Mouse (Mus musculus): Measurements from ENCODE around the gene Gls. TPM values are rescaled to one million over a fixed set of nuclear protein-coding genes. Genes with fewer than 3 reads are reported as not detected.

Gene Gls
- total and polyA plus RNA-seq, 2 experiments from 2014 or later: 25.7 to 152 TPM

- H3K4me1 ChIP-seq (ENCODE audit: insufficient read depth, low read length): no peaks in the 10 kb centered on the region
- H3K27me3 ChIP-seq (ENCODE audit: insufficient read depth, low read length): no peaks in the 10 kb centered on the region
- 81% methylated on average over 17 of the region's 17 CpGs for WGBS
- H3K27ac ChIP-seq: no peak overlapping the region
- DNase-seq (ENCODE audit: low spot score) (no peak), ATAC-seq (no peak)
- no peak overlapping the region for H3K4me3 ChIP-seq (ENCODE audit: low read length)
- peaks cover 12% of the 10 kb centered on the region; the same call in 1 of the 2 replicates for H3K36me3 ChIP-seq (ENCODE audit: insufficient read depth, low read length)
- H3K9ac ChIP-seq (replicated peaks; ENCODE audit: low read length): no peak overlapping the region
- TF ChIP-seq CTCF (IDR thresholded peaks at IDR 0.05; ENCODE audit: low read depth): no peak
- no peak overlapping the region for H3K4me2 ChIP-seq (ENCODE audit: low read depth, low read length)
- H3K9me3 ChIP-seq (ENCODE audit: low read length): no peaks in the 10 kb centered on the region
Measured at GRCm38 (mm10) chr1:52158490-52159381, 74.3 kb downstream of the Gls start.

GRCm38 (mm10) chr1:52158040-52158439, 75.0 kb downstream of the Gls start:
- no peak for TF ChIP-seq CTCF (IDR thresholded peaks at IDR 0.05; ENCODE audit: low read depth)
- Histone ChIP-seq H3K27ac (no peak overlapping the region), H3K4me2 (ENCODE audit: low read depth, low read length) (no peak overlapping the region), H3K36me3 (ENCODE audit: insufficient read depth, low read length) (peaks cover 12% of the 10 kb centered on the region; the same call in 1 of the 2 replicates), H3K27me3 (ENCODE audit: insufficient read depth, low read length) (no peaks in the 10 kb centered on the region), H3K9ac (replicated peaks; ENCODE audit: low read length) (no peak overlapping the region), H3K9me3 (ENCODE audit: low read length) (no peaks in the 10 kb centered on the region), H3K4me1 (ENCODE audit: insufficient read depth, low read length) (no peaks in the 10 kb centered on the region), H3K4me3 (ENCODE audit: low read length) (no peak overlapping the region)
- no peak for ATAC-seq
- WGBS: 95% methylated on average over 2 of the region's 2 CpGs
- no peak for DNase-seq (ENCODE audit: low spot score)

GRCm38 (mm10) chr1:52156351-52156750, 76.7 kb downstream of the Gls start:
- Histone ChIP-seq H3K4me2 (ENCODE audit: low read depth, low read length) (no peak overlapping the region), H3K36me3 (ENCODE audit: insufficient read depth, low read length) (peaks cover 12% of the 10 kb centered on the region; the same call in 1 of the 2 replicates), H3K9ac (replicated peaks; ENCODE audit: low read length) (no peak overlapping the region), H3K9me3 (ENCODE audit: low read length) (no peaks in the 10 kb centered on the region), H3K27ac (no peak overlapping the region), H3K4me3 (ENCODE audit: low read length) (no peak overlapping the region), H3K27me3 (ENCODE audit: insufficient read depth, low read length) (no peaks in the 10 kb centered on the region), H3K4me1 (ENCODE audit: insufficient read depth, low read length) (no peaks in the 10 kb centered on the region)
- 84% methylated on average over 10 of the region's 10 CpGs for WGBS
- DNase-seq (ENCODE audit: low spot score) (no peak), ATAC-seq (no peak)
- no peak for TF ChIP-seq CTCF (IDR thresholded peaks at IDR 0.05; ENCODE audit: low read depth)

- no peak overlapping the region for H3K27ac ChIP-seq
- peaks cover 12% of the 10 kb centered on the region; the same call in 1 of the 2 replicates for H3K36me3 ChIP-seq (ENCODE audit: insufficient read depth, low read length)
- H3K4me2 ChIP-seq (ENCODE audit: low read depth, low read length): no peak overlapping the region
- no peak for TF ChIP-seq CTCF (IDR thresholded peaks at IDR 0.05; ENCODE audit: low read depth)
- H3K4me1 ChIP-seq (ENCODE audit: insufficient read depth, low read length): no peaks in the 10 kb centered on the region
- H3K9me3 ChIP-seq (ENCODE audit: low read length): no peaks in the 10 kb centered on the region
- H3K9ac ChIP-seq (replicated peaks; ENCODE audit: low read length): no peak overlapping the region
- DNase-seq (ENCODE audit: low spot score): no peak
- no peak overlapping the region for H3K4me3 ChIP-seq (ENCODE audit: low read length)
- 77% methylated on average over 8 of the region's 8 CpGs for WGBS
- no peak for ATAC-seq
- H3K27me3 ChIP-seq (ENCODE audit: insufficient read depth, low read length): no peaks in the 10 kb centered on the region
Measured at GRCm38 (mm10) chr1:52154890-52155289, 78.1 kb downstream of the Gls start.

GRCm38 (mm10) chr1:52152936-52153335, 80.1 kb downstream of the Gls start:
- no peak overlapping the region for H3K9ac ChIP-seq (replicated peaks; ENCODE audit: low read length)
- H3K4me1 ChIP-seq (ENCODE audit: insufficient read depth, low read length): no peaks in the 10 kb centered on the region; the same call in 1 of the 2 replicates
- H3K4me3 ChIP-seq (ENCODE audit: low read length): no peak overlapping the region
- 50% methylated on average over 3 of the region's 3 CpGs for WGBS
- H3K4me2 ChIP-seq (ENCODE audit: low read depth, low read length): no peak overlapping the region
- H3K27me3 ChIP-seq (ENCODE audit: insufficient read depth, low read length): no peaks in the 10 kb centered on the region
- DNase-seq (ENCODE audit: low spot score): no peak
- peaks cover 12% of the 10 kb centered on the region; the same call in 1 of the 2 replicates for H3K36me3 ChIP-seq (ENCODE audit: insufficient read depth, low read length)
- TF ChIP-seq CTCF (IDR thresholded peaks at IDR 0.05; ENCODE audit: low read depth): no peak
- H3K9me3 ChIP-seq (ENCODE audit: low read length): no peaks in the 10 kb centered on the region
- no peak overlapping the region for H3K27ac ChIP-seq
- ATAC-seq: no peak

- ATAC-seq: no peak
- 60% methylated on average over 13 of the region's 13 CpGs for WGBS
Measured at GRCm38 (mm10) chr1:52152369-52152768, 80.7 kb downstream of the Gls start.

GRCm38 (mm10) chr1:52151166-52151565, 81.9 kb downstream of the Gls start:
- WGBS: 77% methylated on average over 5 of the region's 5 CpGs
- DNase-seq (ENCODE audit: low spot score) (no peak), ATAC-seq (no peak)
- H3K9me3 ChIP-seq (ENCODE audit: low read length): no peaks in the 10 kb centered on the region
- no peaks in the 10 kb centered on the region; the same call in 1 of the 2 replicates for H3K4me1 ChIP-seq (ENCODE audit: insufficient read depth, low read length)
- H3K27ac ChIP-seq: peak overlapping the region; percentile 58; the same call in 1 of the 2 replicates
- TF ChIP-seq CTCF (IDR thresholded peaks at IDR 0.05; ENCODE audit: low read depth): no peak
- H3K36me3 ChIP-seq (ENCODE audit: insufficient read depth, low read length): peaks cover 5% of the 10 kb centered on the region; the same call in 1 of the 2 replicates
- H3K27me3 ChIP-seq (ENCODE audit: insufficient read depth, low read length): no peaks in the 10 kb centered on the region
- H3K4me2 ChIP-seq (ENCODE audit: low read depth, low read length): no peak overlapping the region
- no peak overlapping the region for H3K9ac ChIP-seq (replicated peaks; ENCODE audit: low read length)
- H3K4me3 ChIP-seq (ENCODE audit: low read length): no peak overlapping the region

More at GRCm38 (mm10) chr1:52152369-52152768, 80.7 kb downstream of the Gls start:
- no peaks in the 10 kb centered on the region for H3K27me3 ChIP-seq (ENCODE audit: insufficient read depth, low read length)
- peaks cover 8% of the 10 kb centered on the region; the same call in 1 of the 2 replicates for H3K36me3 ChIP-seq (ENCODE audit: insufficient read depth, low read length)
- no peak overlapping the region for H3K27ac ChIP-seq
- H3K4me3 ChIP-seq (ENCODE audit: low read length): no peak overlapping the region
- no peak for DNase-seq (ENCODE audit: low spot score)
- no peaks in the 10 kb centered on the region for H3K9me3 ChIP-seq (ENCODE audit: low read length)
- no peak for TF ChIP-seq CTCF (IDR thresholded peaks at IDR 0.05; ENCODE audit: low read depth)
- no peaks in the 10 kb centered on the region; the same call in 1 of the 2 replicates for H3K4me1 ChIP-seq (ENCODE audit: insufficient read depth, low read length)
- no peak overlapping the region for H3K9ac ChIP-seq (replicated peaks; ENCODE audit: low read length)
- H3K4me2 ChIP-seq (ENCODE audit: low read depth, low read length): no peak overlapping the region

Measured in hindbrain, postnatal 0 days (tissue).